8 mouse cellular contexts compared by ENCODE assay signal in the genomic region with DNA sequence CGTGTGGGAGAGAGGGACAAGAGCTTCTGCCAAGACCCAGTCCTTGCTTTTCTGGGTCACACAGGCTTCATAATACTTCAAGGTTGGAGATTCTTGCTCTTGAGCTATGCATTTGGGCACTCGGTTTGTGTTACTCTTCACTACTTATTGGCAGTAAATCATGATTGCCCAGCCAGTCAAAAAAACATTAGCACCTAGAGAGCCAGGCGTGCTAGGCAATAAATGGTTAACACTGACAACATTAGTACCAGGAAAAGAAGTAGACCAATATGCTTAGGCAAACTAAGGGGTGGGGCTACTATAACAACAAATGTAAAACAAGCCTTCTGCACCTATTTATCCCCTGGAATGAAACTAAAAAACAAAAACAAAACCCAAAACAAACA. TPM values are rescaled to one million over a fixed set of nuclear protein-coding genes. Genes with fewer than 3 reads are reported as not detected.
DNase-seq lines count a peak whose midpoint lies in the region; ATAC-seq and TF ChIP-seq lines count a peak whose summit lies in the region.

No protein-coding gene starts in this region.

- no peaks in the 10 kb centered on the region for H3K27me3 ChIP-seq in lung, embryonic 15.5 days
- H3K27me3 ChIP-seq in limb, embryonic 13.5 days = no peaks in the 10 kb centered on the region

- WGBS in lung, embryonic 15.5 days = 5% methylated on average over 3 of the region's 3 CpGs
- WGBS in limb, embryonic 13.5 days = under 1% methylated on average over 3 of the region's 3 CpGs
- WGBS in olfactory bulb, adult 2 months = 11% methylated on average over 3 of the region's 3 CpGs

- no peak for ATAC-seq in lung, embryonic 15.5 days (ENCODE audit: borderline replicate concordance, extremely low read depth, low FRiP score, low TSS enrichment)
- ATAC-seq in erythroblast, adult 5-6 weeks (replicated peaks; ENCODE audit: low FRiP score, poor library complexity, severe bottlenecking) = 0 out of 2 replicates have a peak, but pooled peaks have one; percentile 8
- no peak for ATAC-seq in limb, embryonic 13.5 days (ENCODE audit: low FRiP score, low read depth)

- TF ChIP-seq CTCF in olfactory bulb, adult 2 months (IDR thresholded peaks at IDR 0.05; ENCODE audit: insufficient read depth, low read depth, low read length) = no peak

- H3K27ac ChIP-seq in lung, embryonic 15.5 days = peak overlapping the region; percentile 93
- H3K27ac ChIP-seq in limb, embryonic 13.5 days = peak overlapping the region; percentile 97
- H3K27ac ChIP-seq in olfactory bulb, adult 2 months (ENCODE audit: insufficient read depth, low read depth, low read length) = no peak overlapping the region

- H3K4me3 ChIP-seq in lung, embryonic 15.5 days = peak overlapping the region; percentile 79
- peak overlapping the region; percentile 91 for H3K4me3 ChIP-seq in limb, embryonic 13.5 days
- peak overlapping the region; percentile 84 for H3K4me3 ChIP-seq in olfactory bulb, adult 2 months (ENCODE audit: insufficient read depth, low read depth, low read length)

- H3K9ac ChIP-seq in lung, embryonic 15.5 days = peak overlapping the region; percentile 85; the same call in 1 of the 2 replicates
- H3K9ac ChIP-seq in limb, embryonic 13.5 days = peak overlapping the region; percentile 97

- no peak for DNase-seq in lung, postnatal 4 days
- DNase-seq in left cerebral cortex, adult 9 months (ENCODE audit: low spot score in 2 of 2) = no peak
- DNase-seq in frontal cortex, postnatal 10 days (ENCODE audit: low spot score in 2 of 2) = no peak
- no peak for DNase-seq in left cerebral cortex, adult 18-20 months (ENCODE audit: low spot score in 2 of 2)

- peak overlapping the region; percentile 69 for H3K4me2 ChIP-seq in lung, embryonic 15.5 days
- peak overlapping the region; percentile 79 for H3K4me2 ChIP-seq in limb, embryonic 13.5 days (replicated peaks)

- TF ChIP-seq POLR2A in olfactory bulb, adult 2 months (IDR thresholded peaks at IDR 0.05; ENCODE audit: insufficient read depth, low read depth, low read length) = no peak

- H3K4me1 ChIP-seq in lung, embryonic 15.5 days = peaks cover 33% of the 10 kb centered on the region
- peaks cover 28% of the 10 kb centered on the region for H3K4me1 ChIP-seq in limb, embryonic 13.5 days
- H3K4me1 ChIP-seq in olfactory bulb, adult 2 months (ENCODE audit: control insufficient read depth, insufficient read depth, low read length) = peaks cover 4% of the 10 kb centered on the region; the same call in 1 of the 2 replicates

- H3K9me3 ChIP-seq in lung, embryonic 15.5 days = no peaks in the 10 kb centered on the region
- no peaks in the 10 kb centered on the region for H3K9me3 ChIP-seq in limb, embryonic 13.5 days

- peaks cover 13% of the 10 kb centered on the region; the same call in 1 of the 2 replicates for H3K36me3 ChIP-seq in lung, embryonic 15.5 days
- H3K36me3 ChIP-seq in limb, embryonic 13.5 days = peaks cover 22% of the 10 kb centered on the region

RNA-seq across cellular contexts. Expression of a gene that starts 0.4 kb away (rescaled TPM):
- polyA plus RNA-seq in lung, embryonic 15.5 days (2015; fragmentation: Nextera tagmentation; extraction: Ambion mirVana) = 62.1 and 65.0 TPM in 2 replicates
- 1.7 and 5.4 TPM in 2 replicates for total RNA-seq in erythroblast, adult 5-6 weeks (2015; ENCODE audit: low replicate concordance)
- 2.4 TPM in 1 of 2 replicates, not detected in the other for total RNA-seq in erythroblast, adult 5-6 weeks (2017; ENCODE audit: low replicate concordance)
- 71.7 and 74.9 TPM in 2 replicates for polyA plus RNA-seq in limb, embryonic 13.5 days (2015; fragmentation: Nextera tagmentation; extraction: Ambion mirVana)
- polyA plus RNA-seq in olfactory bulb, adult 2 months (2012; ENCODE audit: insufficient read depth, insufficient read length, low replicate concordance, missing spikeins) = not detected in 2 replicates
- 10 to 100 TPM in 1 of 2 experiments, 1 to 10 TPM in 1; 9.1 to 10.5 TPM for total RNA-seq in left cerebral cortex, adult 18-20 months (2021)

RNA-seq across cellular contexts. Expression of a gene that starts 30.6 kb away (rescaled TPM):
- polyA plus RNA-seq in lung, embryonic 15.5 days (2015; fragmentation: Nextera tagmentation; extraction: Ambion mirVana) = 151 and 154 TPM in 2 replicates
- total RNA-seq in erythroblast, adult 5-6 weeks (2015; ENCODE audit: low replicate concordance) = not detected in 2 replicates
- 1.3 and 2.4 TPM in 2 replicates for total RNA-seq in erythroblast, adult 5-6 weeks (2017; ENCODE audit: low replicate concordance)
- polyA plus RNA-seq in limb, embryonic 13.5 days (2015; fragmentation: Nextera tagmentation; extraction: Ambion mirVana) = 196 and 197 TPM in 2 replicates
- polyA plus RNA-seq in olfactory bulb, adult 2 months (2012; ENCODE audit: insufficient read depth, insufficient read length, low replicate concordance, missing spikeins) = not detected in 2 replicates
- 10 to 100 TPM; 31.7 to 31.8 TPM for total RNA-seq in left cerebral cortex, adult 18-20 months (2021)

RNA-seq across cellular contexts. Expression of a gene that starts 37.1 kb away (rescaled TPM):
- 0.17 TPM in 1 of 2 replicates, not detected in the other for polyA plus RNA-seq in lung, embryonic 15.5 days (2015; fragmentation: Nextera tagmentation; extraction: Ambion mirVana)
- not detected in 2 replicates for total RNA-seq in erythroblast, adult 5-6 weeks (2015; ENCODE audit: low replicate concordance)
- total RNA-seq in erythroblast, adult 5-6 weeks (2017; ENCODE audit: low replicate concordance) = not detected in 2 replicates
- polyA plus RNA-seq in limb, embryonic 13.5 days (2015; fragmentation: Nextera tagmentation; extraction: Ambion mirVana) = 0.23 and 0.26 TPM in 2 replicates
- polyA plus RNA-seq in olfactory bulb, adult 2 months (2012; ENCODE audit: insufficient read depth, insufficient read length, low replicate concordance, missing spikeins) = not detected in 2 replicates
- under 1 TPM; 0.12 to 0.45 TPM for total RNA-seq in left cerebral cortex, adult 18-20 months (2021)

RNA-seq across cellular contexts. Expression of a gene that starts 37.9 kb away (rescaled TPM):
- polyA plus RNA-seq in lung, embryonic 15.5 days (2015; fragmentation: Nextera tagmentation; extraction: Ambion mirVana) = 3.4 and 6.0 TPM in 2 replicates
- not detected in 2 replicates for total RNA-seq in erythroblast, adult 5-6 weeks (2015; ENCODE audit: low replicate concordance)
- total RNA-seq in erythroblast, adult 5-6 weeks (2017; ENCODE audit: low replicate concordance) = not detected in 2 replicates
- polyA plus RNA-seq in limb, embryonic 13.5 days (2015; fragmentation: Nextera tagmentation; extraction: Ambion mirVana) = 2.8 and 3.4 TPM in 2 replicates
- not detected in 2 replicates for polyA plus RNA-seq in olfactory bulb, adult 2 months (2012; ENCODE audit: insufficient read depth, insufficient read length, low replicate concordance, missing spikeins)
- 1 to 10 TPM in 1 of 2 experiments, under 1 TPM in 1; 0.70 to 1.4 TPM for total RNA-seq in left cerebral cortex, adult 18-20 months (2021)

RNA-seq across cellular contexts. Expression of a gene that starts 45.1 kb away (rescaled TPM):
- polyA plus RNA-seq in lung, embryonic 15.5 days (2015; fragmentation: Nextera tagmentation; extraction: Ambion mirVana) = 34.3 and 35.8 TPM in 2 replicates
- 6.1 and 21.1 TPM in 2 replicates for total RNA-seq in erythroblast, adult 5-6 weeks (2015; ENCODE audit: low replicate concordance)
- total RNA-seq in erythroblast, adult 5-6 weeks (2017; ENCODE audit: low replicate concordance) = 7.2 and 16.6 TPM in 2 replicates
- polyA plus RNA-seq in limb, embryonic 13.5 days (2015; fragmentation: Nextera tagmentation; extraction: Ambion mirVana) = 40.1 and 41.0 TPM in 2 replicates
- not detected in 2 replicates for polyA plus RNA-seq in olfactory bulb, adult 2 months (2012; ENCODE audit: insufficient read depth, insufficient read length, low replicate concordance, missing spikeins)
- 10 to 100 TPM; 32.7 to 36.4 TPM for total RNA-seq in left cerebral cortex, adult 18-20 months (2021)

Comparison
In these comparisons a context has a peak if more than half of its experiments do, and no peak if none do; other contexts are left out.
1. RNA of a gene that starts 30.6 kb away (polyA plus RNA-seq): 196 to 197 TPM in limb, embryonic 13.5 days and 151 to 154 TPM in lung, embryonic 15.5 days; not detected in olfactory bulb, adult 2 months; every median in the first group is over 100 times any median in the second.
2. Peak in every context shown above with its lines, with median percentiles within 50 percentile points of each other: H3K4me3 ChIP-seq.